9 mouse cellular contexts compared by ENCODE assay signal in the genomic region with DNA sequence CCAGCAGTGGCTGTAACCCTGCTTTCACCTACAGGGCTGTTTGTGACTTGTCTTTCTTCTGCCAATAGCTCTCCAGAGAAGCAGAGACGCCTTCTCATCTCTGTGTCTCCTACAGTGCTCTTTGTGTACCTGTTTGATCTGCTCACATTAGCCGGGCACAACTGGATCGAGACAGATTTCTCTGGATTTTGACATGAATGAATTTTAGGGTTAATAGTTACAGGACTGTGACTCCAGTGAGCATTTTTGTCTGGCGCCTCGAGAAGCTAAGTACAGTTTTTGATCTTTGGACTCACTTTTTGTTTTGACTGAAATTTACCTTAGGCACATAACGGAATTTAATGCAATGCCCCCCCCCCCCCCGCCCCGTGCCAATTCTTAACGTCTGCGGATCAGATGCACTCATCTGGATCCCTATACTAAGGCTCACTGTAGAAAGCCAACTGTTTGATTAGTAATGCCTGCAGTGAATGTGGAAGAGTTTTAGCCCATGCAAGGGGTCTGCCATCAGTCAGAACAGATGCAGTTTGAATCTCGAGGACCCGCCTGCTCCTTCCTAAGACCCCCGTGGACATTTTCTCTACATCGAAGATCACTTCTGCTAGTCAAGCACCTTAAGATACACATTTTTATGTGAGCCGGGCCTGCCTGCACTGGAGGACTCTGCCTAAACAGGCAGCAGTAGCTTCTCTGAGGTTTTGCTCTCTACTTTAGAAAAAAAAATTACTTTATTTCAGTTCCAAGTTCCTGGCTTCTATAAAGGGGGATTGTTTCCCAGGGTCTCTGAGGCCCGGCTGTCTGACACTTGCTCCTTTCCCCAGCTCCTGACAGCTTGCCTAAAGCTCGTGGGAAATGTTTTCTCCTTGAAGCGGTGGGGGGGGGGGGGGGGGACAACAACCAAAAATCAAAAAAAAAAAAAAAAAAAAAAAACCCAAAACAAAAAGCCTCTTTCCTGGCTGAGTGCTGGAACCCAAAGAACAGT. TPM values are rescaled to one million over a fixed set of nuclear protein-coding genes. Genes with fewer than 3 reads are reported as not detected.
DNase-seq lines count a peak whose midpoint lies in the region; ATAC-seq and TF ChIP-seq lines count a peak whose summit lies in the region.
"Had no signal": no experiment of that assay in that cellular context is flagged by ENCODE, and none has a peak within 500 bp of the region (broad histone marks: within the 10 kb centered on the region; RNA-seq: fewer than 3 reads in every experiment).

No protein-coding gene starts in this region.

- no peaks in the 10 kb centered on the region for H3K4me1 ChIP-seq in lung, embryonic 14.5 days (ENCODE audit: insufficient read depth)
- H3K4me1 ChIP-seq in forebrain, embryonic 16.5 days (replicated peaks; ENCODE audit: control insufficient read depth, insufficient read depth, low read length) = peaks cover 16% of the 10 kb centered on the region
- H3K4me1 ChIP-seq in small intestine, adult 2 months (ENCODE audit: control insufficient read depth, insufficient read depth, insufficient read length, low read length) = peaks cover 24% of the 10 kb centered on the region

- 54% methylated on average over 18 of the region's 18 CpGs for WGBS in lung, embryonic 14.5 days
- 46% methylated on average over 17 of the region's 18 CpGs for WGBS in forebrain, embryonic 16.5 days
- 50% methylated on average over 18 of the region's 18 CpGs for WGBS in small intestine, adult 2 months

- DNase-seq in lung, embryonic 14.5 days = no peak
- DNase-seq in lung, postnatal 14 days = no peak
- peak; percentile 75 for DNase-seq in kidney, postnatal 14 days
- no peak for DNase-seq in thymus, postnatal 36 days
- DNase-seq in cerebellum, postnatal 36 days = no peak
- DNase-seq in urinary bladder, adult 2 months (ENCODE audit: low spot score) = no peak
- DNase-seq: gastrocnemius, postnatal 25 days had no signal

- H3K9ac ChIP-seq in lung, embryonic 14.5 days = no peak overlapping the region
- H3K9ac ChIP-seq in forebrain, embryonic 16.5 days (replicated peaks; ENCODE audit: low read depth, low read length) = no peak overlapping the region

- TF ChIP-seq CTCF in lung, embryonic 14.5 days (IDR thresholded peaks at IDR 0.05; ENCODE audit: low read depth) = no peak
- no peak for TF ChIP-seq CTCF in small intestine, adult 2 months (IDR thresholded peaks at IDR 0.05; ENCODE audit: extremely low read depth, insufficient read length, insufficient replicate concordance, low read depth, low read length)

- no peaks in the 10 kb centered on the region for H3K36me3 ChIP-seq in lung, embryonic 14.5 days (ENCODE audit: insufficient read depth)
- H3K36me3 ChIP-seq in forebrain, embryonic 16.5 days (ENCODE audit: control insufficient read depth, insufficient read depth) = no peaks in the 10 kb centered on the region
- H3K36me3 ChIP-seq in small intestine, adult 2 months (ENCODE audit: control insufficient read depth, insufficient read depth, low read length) = no peaks in the 10 kb centered on the region

- no peaks in the 10 kb centered on the region for H3K27me3 ChIP-seq in lung, embryonic 14.5 days (ENCODE audit: insufficient read depth, low read length)
- H3K27me3 ChIP-seq in forebrain, embryonic 16.5 days (replicated peaks; ENCODE audit: control insufficient read depth, insufficient read depth, low read length) = no peaks in the 10 kb centered on the region
- H3K27me3 ChIP-seq in small intestine, adult 2 months (ENCODE audit: control insufficient read depth, insufficient read depth, low read length) = no peaks in the 10 kb centered on the region

- no peak for TF ChIP-seq POLR2A in small intestine, adult 2 months (IDR thresholded peaks at IDR 0.05; ENCODE audit: low read depth, low read length)

- H3K9me3 ChIP-seq in lung, embryonic 14.5 days (ENCODE audit: low read depth, low read length) = no peaks in the 10 kb centered on the region
- no peaks in the 10 kb centered on the region for H3K9me3 ChIP-seq in forebrain, embryonic 16.5 days (ENCODE audit: control insufficient read depth, low read length)

- H3K27ac ChIP-seq in lung, embryonic 14.5 days (ENCODE audit: low read depth) = no peak overlapping the region
- H3K27ac ChIP-seq in forebrain, embryonic 16.5 days (ENCODE audit: low read length) = no peak overlapping the region
- H3K27ac ChIP-seq in small intestine, adult 2 months (ENCODE audit: insufficient read depth, low read depth, low read length) = no peak overlapping the region; the same call in 1 of the 2 replicates

- no peak overlapping the region for H3K4me3 ChIP-seq in lung, embryonic 14.5 days (ENCODE audit: low read depth, low read length)
- H3K4me3 ChIP-seq in forebrain, embryonic 16.5 days (replicated peaks; ENCODE audit: low read length) = 0 out of 2 replicates have a peak overlapping the region, but pooled peaks have one; percentile 26
- H3K4me3 ChIP-seq in small intestine, adult 2 months (ENCODE audit: low read depth, low read length) = peak overlapping the region; percentile 57

- peak overlapping the region; percentile 16; the same call in 1 of the 2 replicates for H3K4me2 ChIP-seq in lung, embryonic 14.5 days
- peak overlapping the region; percentile 49 for H3K4me2 ChIP-seq in forebrain, embryonic 16.5 days (ENCODE audit: low read length)

- ATAC-seq in lung, embryonic 14.5 days (ENCODE audit: insufficient read depth) = no peak
- peak; percentile 60; the same call in 1 of the 2 replicates for ATAC-seq in forebrain, embryonic 16.5 days

RNA-seq across cellular contexts. Expression of gene Fmo1, which starts 8.4 kb away (rescaled TPM):
- 3.4 and 6.4 TPM in 2 replicates for polyA plus RNA-seq in lung, embryonic 14.5 days (2014; fragmentation: Nextera tagmentation; extraction: Ambion mirVana)
- polyA plus RNA-seq in forebrain, embryonic 16.5 days (2015; fragmentation: Nextera tagmentation; extraction: Ambion mirVana) = 22.5 and 29.2 TPM in 2 replicates
- polyA plus RNA-seq in small intestine, adult 2 months (2012; rRNA removed) = 1.7 and 3.0 TPM in 2 replicates
- polyA plus RNA-seq in urinary bladder, adult 2 months (2012; rRNA removed) = 120 and 150 TPM in 2 replicates

RNA-seq across cellular contexts. Expression of gene Fmo2, which starts 40.5 kb away (rescaled TPM):
- 3.4 and 5.3 TPM in 2 replicates for polyA plus RNA-seq in lung, embryonic 14.5 days (2014; fragmentation: Nextera tagmentation; extraction: Ambion mirVana)
- polyA plus RNA-seq in forebrain, embryonic 16.5 days (2015; fragmentation: Nextera tagmentation; extraction: Ambion mirVana) = 0.17 TPM in 1 of 2 replicates, not detected in the other
- polyA plus RNA-seq in small intestine, adult 2 months (2012; rRNA removed) = 0.61 and 1.7 TPM in 2 replicates
- 249 and 256 TPM in 2 replicates for polyA plus RNA-seq in urinary bladder, adult 2 months (2012; rRNA removed)

RNA-seq across cellular contexts. Expression of gene Fmo4, which starts 44.3 kb away (rescaled TPM):
- 0.38 and 0.85 TPM in 2 replicates for polyA plus RNA-seq in lung, embryonic 14.5 days (2014; fragmentation: Nextera tagmentation; extraction: Ambion mirVana)
- 0.13 and 0.31 TPM in 2 replicates for polyA plus RNA-seq in forebrain, embryonic 16.5 days (2015; fragmentation: Nextera tagmentation; extraction: Ambion mirVana)
- 5.5 and 14.1 TPM in 2 replicates for polyA plus RNA-seq in small intestine, adult 2 months (2012; rRNA removed)
- polyA plus RNA-seq in urinary bladder, adult 2 months (2012; rRNA removed) = 1.2 and 1.7 TPM in 2 replicates

Comparison
In these comparisons a context has a peak if more than half of its experiments do, and no peak if none do; other contexts are left out.
1. RNA of gene Fmo2, which starts 40.5 kb away (polyA plus RNA-seq): 249 to 256 TPM in urinary bladder, adult 2 months; 3.4 to 5.3 TPM in lung, embryonic 14.5 days, 0.61 to 1.7 TPM in small intestine, adult 2 months and 0.17 TPM in forebrain, embryonic 16.5 days; every median in the first group is over 10 times any median in the second.